Comparison of ENCODE assay signal across 22 mouse cellular contexts in the genomic region with DNA sequence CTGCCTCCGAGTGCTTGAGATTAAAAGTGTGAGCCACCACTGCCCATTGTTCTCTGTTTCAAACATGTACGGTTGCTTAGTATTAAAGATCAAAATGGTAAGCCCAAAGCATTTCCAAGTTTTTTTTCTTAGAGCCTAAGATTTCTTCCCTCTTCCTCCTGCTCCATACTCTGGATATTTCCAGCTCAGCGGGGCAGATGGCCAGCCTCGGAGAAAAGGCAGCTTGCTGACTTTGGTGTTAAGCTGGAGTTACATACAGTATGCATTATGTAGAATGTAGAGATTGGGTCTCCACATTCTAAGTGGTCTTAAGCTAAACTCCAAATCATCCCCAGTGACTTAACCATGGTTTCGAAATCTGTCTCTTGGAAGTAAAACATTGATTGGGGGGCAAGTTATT. TPM values are rescaled to one million over a fixed set of nuclear protein-coding genes. Genes with fewer than 3 reads are reported as not detected.
DNase-seq lines count a peak whose midpoint lies in the region; ATAC-seq lines count a peak whose summit lies in the region.
"Had no signal": no experiment of that assay in that cellular context is flagged by ENCODE, and none has a peak within 500 bp of the region (broad histone marks: within the 10 kb centered on the region; RNA-seq: fewer than 3 reads in every experiment).

No protein-coding gene starts in this region.

- WGBS in limb, embryonic 11.5 days: 81% methylated on average over 5 of the region's 5 CpGs
- 86% methylated on average over 5 of the region's 5 CpGs for WGBS in limb, embryonic 10.5 days

- no peak overlapping the region for H3K4me3 ChIP-seq in limb, embryonic 11.5 days (ENCODE audit: low read depth, low read length)
- no peak overlapping the region for H3K4me3 ChIP-seq in limb, embryonic 10.5 days
- H3K4me3 ChIP-seq: embryonic facial prominence, embryonic 13.5 days; embryonic facial prominence, embryonic 15.5 days; erythroblast, embryonic 14.5 days; forebrain, embryonic 10.5 days; forebrain, embryonic 12.5 days had no signal

- H3K4me2 ChIP-seq in limb, embryonic 11.5 days (ENCODE audit: low read depth, severe bottlenecking): no peak overlapping the region
- H3K4me2 ChIP-seq: embryonic facial prominence, embryonic 13.5 days; embryonic facial prominence, embryonic 15.5 days; forebrain, embryonic 12.5 days had no signal

- no peaks in the 10 kb centered on the region for H3K36me3 ChIP-seq in limb, embryonic 11.5 days (ENCODE audit: control insufficient read depth, insufficient read depth, low read length)
- no peaks in the 10 kb centered on the region for H3K36me3 ChIP-seq in limb, embryonic 10.5 days
- H3K36me3 ChIP-seq: embryonic facial prominence, embryonic 13.5 days; embryonic facial prominence, embryonic 15.5 days; forebrain, embryonic 10.5 days; forebrain, embryonic 12.5 days had no signal

- H3K9me3 ChIP-seq in limb, embryonic 11.5 days (ENCODE audit: control insufficient read depth, low read length): no peaks in the 10 kb centered on the region
- no peaks in the 10 kb centered on the region for H3K9me3 ChIP-seq in limb, embryonic 10.5 days (replicated peaks)
- H3K9me3 ChIP-seq: embryonic facial prominence, embryonic 13.5 days; embryonic facial prominence, embryonic 15.5 days; forebrain, embryonic 10.5 days; forebrain, embryonic 12.5 days had no signal

- no peak for ATAC-seq in limb, embryonic 11.5 days (ENCODE audit: insufficient number of reproducible peaks, low FRiP score, low TSS enrichment, low read depth)
- ATAC-seq: forebrain, embryonic 14.5 days had no signal

- no peaks in the 10 kb centered on the region for H3K4me1 ChIP-seq in limb, embryonic 11.5 days (ENCODE audit: control insufficient read depth, insufficient read depth, low read length)
- H3K4me1 ChIP-seq in limb, embryonic 10.5 days: no peaks in the 10 kb centered on the region
- H3K4me1 ChIP-seq: embryonic facial prominence, embryonic 13.5 days; embryonic facial prominence, embryonic 15.5 days; forebrain, embryonic 10.5 days; forebrain, embryonic 12.5 days had no signal

- H3K27me3 ChIP-seq in limb, embryonic 11.5 days (ENCODE audit: control insufficient read depth, insufficient read depth, low read length): no peaks in the 10 kb centered on the region
- H3K27me3 ChIP-seq in limb, embryonic 10.5 days (ENCODE audit: low read depth, poor library complexity, severe bottlenecking): no peaks in the 10 kb centered on the region
- H3K27me3 ChIP-seq: embryonic facial prominence, embryonic 13.5 days; embryonic facial prominence, embryonic 15.5 days had no signal

- 0 out of 2 replicates have a peak overlapping the region, but pooled peaks have one; percentile 7 for H3K9ac ChIP-seq in limb, embryonic 11.5 days (ENCODE audit: low read length)
- H3K9ac ChIP-seq: embryonic facial prominence, embryonic 13.5 days; embryonic facial prominence, embryonic 15.5 days; forebrain, embryonic 12.5 days had no signal

- no peak for DNase-seq in limb, embryonic 11.5 days (ENCODE audit: low spot score)
- DNase-seq in limb, embryonic 10.5 days (ENCODE audit: low spot score): no peak
- peak; percentile 56 for DNase-seq in right cerebral cortex, postnatal 10 days (ENCODE audit: low spot score in 2 of 2)
- DNase-seq in right cerebral cortex, postnatal 25 days: no peak
- DNase-seq in right cerebral cortex, postnatal 4 days: peak; percentile 40
- no peak for DNase-seq in right cerebral cortex, adult 2 months (ENCODE audit: low spot score in 2 of 2)
- DNase-seq: adrenal gland, adult 2 months; adrenal gland, postnatal 10 days; adrenal gland, postnatal 25 days; cerebellum, adult 11 months; cerebellum, adult 18-20 months; cerebellum, adult 8-10 months; cerebellum, adult 9-11 months; cerebellum, postnatal 14 days; cerebellum, postnatal 36 days; embryo, embryonic 11 days had no signal

- H3K27ac ChIP-seq in limb, embryonic 11.5 days (replicated peaks; ENCODE audit: low read depth, low read length): no peak overlapping the region
- no peak overlapping the region for H3K27ac ChIP-seq in limb, embryonic 10.5 days
- H3K27ac ChIP-seq: embryonic facial prominence, embryonic 13.5 days; embryonic facial prominence, embryonic 15.5 days; forebrain, embryonic 10.5 days; forebrain, embryonic 12.5 days had no signal

RNA-seq across cellular contexts. Expression of gene Parp11, which starts 21.5 kb away (rescaled TPM):
- polyA plus RNA-seq in limb, embryonic 11.5 days (2014; fragmentation: Nextera tagmentation; extraction: Ambion mirVana): 33.3 and 34.4 TPM in 2 replicates
- 25.9 and 29.6 TPM in 2 replicates for polyA plus RNA-seq in limb, embryonic 10.5 days (2016; fragmentation: Nextera tagmentation; extraction: Ambion mirVana)

Comparison
In these comparisons a context has a peak if more than half of its experiments do, and no peak if none do; other contexts are left out.
1. DNase-seq: peak in right cerebral cortex, postnatal 10 days (2 of 2) and right cerebral cortex, postnatal 4 days (single experiment); none in limb, embryonic 11.5 days (single experiment), limb, embryonic 10.5 days (single experiment), right cerebral cortex, postnatal 25 days (single experiment) and right cerebral cortex, adult 2 months (0 of 2).